Mouse (Mus musculus): Measurements from ENCODE around the gene Gtpbp3. TPM values are rescaled to one million over a fixed set of nuclear protein-coding genes. Genes with fewer than 3 reads are reported as not detected.
"Not testable (repeated sequence)": the region's sequence is repeated elsewhere in the genome, so short reads cannot be mapped to it uniquely, and the experiment has no call there.

The Gtpbp3 gene
- polyA plus RNA-seq, 1 experiment from 2014 or later: 12.0 TPM

DNA sequence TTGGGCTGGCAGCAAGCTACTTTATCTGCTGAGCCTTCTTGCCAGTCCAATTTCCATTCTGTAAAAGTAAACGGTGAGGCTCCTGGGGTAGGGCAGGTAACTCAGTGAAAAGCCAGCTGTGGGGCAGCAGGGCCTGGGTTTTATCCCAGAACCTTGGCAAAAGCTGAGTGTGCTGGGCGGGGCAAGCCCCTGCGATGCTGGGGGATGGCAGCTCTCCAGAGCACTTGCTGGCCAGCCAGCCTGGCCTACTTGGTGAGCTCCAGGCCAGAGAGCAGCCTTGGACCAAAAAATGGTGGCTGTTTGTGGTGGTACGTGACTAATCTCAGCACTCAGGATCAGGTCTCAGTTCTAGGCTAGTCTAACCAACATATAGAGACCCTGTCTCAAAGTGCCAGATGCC, 18.1 kb downstream of the Gtpbp3 start:
- Histone ChIP-seq H3K36me3 (no peaks in the 10 kb centered on the region), H3K9ac (no peak overlapping the region), H3K4me2 (no peak overlapping the region), H3K27ac (replicated peaks) (no peak overlapping the region), H3K4me3 (no peak overlapping the region), H3K9me3 (no peaks in the 10 kb centered on the region), H3K4me1 (replicated peaks) (peaks cover 12% of the 10 kb centered on the region), H3K27me3 (peaks cover 48% of the 10 kb centered on the region)
- no peak for ATAC-seq (ENCODE audit: low FRiP score, low read depth)
- 81% methylated on average over 4 of the region's 4 CpGs for WGBS

DNA sequence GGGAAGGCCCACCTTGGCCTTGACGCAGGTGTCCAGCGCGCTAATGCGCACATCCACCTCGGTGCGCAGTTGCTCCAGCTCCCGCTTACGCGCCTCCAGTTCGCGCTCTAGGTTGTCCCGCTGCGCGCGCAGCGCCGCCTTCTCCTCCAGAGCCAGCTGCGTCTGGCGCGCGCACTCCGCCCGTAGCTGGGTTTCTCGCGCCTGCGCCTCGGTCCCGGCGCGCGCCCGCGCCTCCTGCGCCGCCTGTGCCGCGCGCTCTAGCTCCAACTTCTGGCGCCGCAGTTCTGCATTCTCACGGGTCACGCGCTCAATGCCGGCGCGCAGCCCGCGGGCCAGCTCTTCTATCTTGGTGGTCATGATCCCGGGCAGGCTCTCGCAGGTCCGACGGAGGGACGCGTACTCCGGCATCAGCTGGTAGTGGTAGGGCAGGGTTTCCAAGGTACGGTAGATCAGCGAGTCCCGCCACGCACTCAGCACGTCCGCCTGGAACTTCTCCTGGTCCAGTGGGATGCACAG, 19.7 kb downstream of the Gtpbp3 start:
- peaks cover 12% of the 10 kb centered on the region for H3K4me1 ChIP-seq (replicated peaks)
- H3K4me3 ChIP-seq: peak overlapping the region; percentile 47
- WGBS: under 1% methylated on average over 59 of the region's 61 CpGs
- no peaks in the 10 kb centered on the region for H3K36me3 ChIP-seq
- H3K9ac ChIP-seq: peak overlapping the region; percentile 49
- peak overlapping the region; percentile 81 for H3K4me2 ChIP-seq
- H3K27me3 ChIP-seq: peaks cover 54% of the 10 kb centered on the region
- no peak overlapping the region for H3K27ac ChIP-seq (replicated peaks)
- no peaks in the 10 kb centered on the region for H3K9me3 ChIP-seq
- peak; percentile 86 for ATAC-seq (ENCODE audit: low FRiP score, low read depth)

DNA sequence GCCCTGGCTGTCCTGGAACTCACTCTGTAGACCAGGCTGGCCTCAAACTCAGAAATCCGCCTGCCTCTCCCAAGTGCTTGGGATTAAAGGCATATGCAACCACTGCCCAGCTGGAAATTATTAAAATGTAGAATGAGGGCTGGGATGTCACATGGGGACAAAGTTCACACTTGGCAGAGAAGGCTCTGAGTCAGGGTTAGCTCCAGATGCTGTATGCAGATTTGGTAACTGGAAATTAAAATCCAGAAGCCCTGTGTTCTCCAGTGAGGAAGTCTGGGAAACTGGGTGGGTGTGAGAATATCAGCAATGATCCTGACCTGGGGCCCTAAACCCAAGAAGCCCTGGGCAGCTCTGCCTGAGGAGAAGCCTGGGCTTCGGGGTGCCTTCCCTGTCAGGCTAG, 21.4 kb downstream of the Gtpbp3 start:
- H3K4me1 ChIP-seq (replicated peaks): peaks cover 12% of the 10 kb centered on the region
- H3K9me3 ChIP-seq: no peaks in the 10 kb centered on the region
- H3K27me3 ChIP-seq: peaks cover 54% of the 10 kb centered on the region
- 62% methylated on average over 2 of the region's 2 CpGs for WGBS
- H3K4me2 ChIP-seq: no peak overlapping the region
- H3K9ac ChIP-seq: no peak overlapping the region
- H3K36me3 ChIP-seq: no peaks in the 10 kb centered on the region
- ATAC-seq (ENCODE audit: low FRiP score, low read depth): no peak
- no peak overlapping the region for H3K27ac ChIP-seq (replicated peaks)
- no peak overlapping the region for H3K4me3 ChIP-seq

DNA sequence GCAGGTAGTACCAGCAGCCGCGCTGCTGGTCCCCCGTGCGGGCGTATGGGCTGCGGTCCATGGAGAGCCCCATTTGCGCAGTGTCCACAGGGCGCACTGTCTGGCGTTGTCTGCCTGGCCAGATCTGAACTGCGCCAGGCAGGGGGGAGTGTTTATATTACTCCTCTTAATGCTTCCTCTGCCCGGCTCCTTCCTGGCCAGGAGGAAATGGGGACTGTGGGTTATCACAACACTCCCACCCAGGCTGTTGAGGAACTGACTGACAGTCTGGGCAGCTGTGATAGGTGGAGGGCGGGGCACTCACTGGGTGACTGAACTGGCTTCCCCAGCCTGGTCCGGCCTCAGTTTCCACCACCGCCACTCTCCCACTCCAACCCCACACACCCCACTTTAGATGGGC, 23.7 kb downstream of the Gtpbp3 start, which contains the start of gene Plvap:
Plvap (minus strand) TSS at position 109 of the 400 bp plus-strand sequence.
- Histone ChIP-seq H3K27me3 (peaks cover 45% of the 10 kb centered on the region), H3K9ac (no peak within 1 kb of the TSS), H3K9me3 (no peaks in the 10 kb centered on the region), H3K4me1 (replicated peaks) (peaks cover 12% of the 10 kb centered on the region), H3K4me2 (no peak within 1 kb of the TSS), H3K4me3 (no peak within 1 kb of the TSS), H3K27ac (replicated peaks) (no peak within 1 kb of the TSS), H3K36me3 (no peaks in the 10 kb centered on the region)
- ATAC-seq (ENCODE audit: low FRiP score, low read depth): no peak
- WGBS: 76% methylated on average over 14 of the region's 14 CpGs

DNA sequence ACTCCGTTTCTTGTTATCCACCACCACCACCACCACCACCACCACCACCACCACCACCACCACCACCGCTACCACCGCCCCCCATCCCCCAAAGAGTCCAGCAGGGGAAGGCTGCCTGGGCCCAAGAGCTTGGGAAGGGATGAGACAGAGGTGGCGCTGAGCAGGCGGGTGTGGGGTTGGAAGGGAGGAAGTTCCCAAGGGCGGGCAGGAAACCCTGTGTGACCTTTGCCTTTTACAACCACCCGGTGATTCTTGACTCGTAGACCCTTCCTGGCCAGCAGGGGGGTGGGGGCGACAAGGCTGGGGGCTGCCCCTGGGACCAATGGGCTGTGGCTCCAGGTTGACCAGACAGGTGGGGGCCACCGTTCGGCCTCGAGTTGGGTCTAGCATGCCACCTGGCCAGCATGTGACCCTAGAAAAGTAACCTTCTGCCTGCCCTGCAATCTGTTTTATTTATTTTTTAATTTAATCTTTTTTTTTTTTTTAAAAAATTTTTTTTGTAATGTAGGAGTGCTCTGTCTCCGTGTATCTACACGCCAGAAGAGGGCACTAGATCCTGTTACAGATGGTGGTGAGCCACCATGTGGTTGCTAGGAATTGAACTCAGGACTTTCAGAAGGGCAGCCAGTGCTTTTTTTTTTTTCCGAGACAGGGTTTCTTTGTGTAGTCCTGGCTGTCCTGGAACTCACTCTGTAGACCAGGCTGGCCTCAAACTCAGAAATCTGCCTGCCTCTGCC, 25.3 kb downstream of the Gtpbp3 start:
- Histone ChIP-seq H3K4me2 (no peak overlapping the region), H3K27me3 (peaks cover 29% of the 10 kb centered on the region), H3K27ac (replicated peaks) (no peak overlapping the region), H3K9me3 (no peaks in the 10 kb centered on the region), H3K4me1 (replicated peaks) (0 out of 2 replicates have a peak, but pooled peaks cover 3% of the 10 kb centered on the region), H3K36me3 (no peaks in the 10 kb centered on the region), H3K4me3 (no peak overlapping the region), H3K9ac (no peak overlapping the region)
- 77% methylated on average over 15 of the region's 15 CpGs for WGBS
- ATAC-seq (ENCODE audit: low FRiP score, low read depth): no peak

DNA sequence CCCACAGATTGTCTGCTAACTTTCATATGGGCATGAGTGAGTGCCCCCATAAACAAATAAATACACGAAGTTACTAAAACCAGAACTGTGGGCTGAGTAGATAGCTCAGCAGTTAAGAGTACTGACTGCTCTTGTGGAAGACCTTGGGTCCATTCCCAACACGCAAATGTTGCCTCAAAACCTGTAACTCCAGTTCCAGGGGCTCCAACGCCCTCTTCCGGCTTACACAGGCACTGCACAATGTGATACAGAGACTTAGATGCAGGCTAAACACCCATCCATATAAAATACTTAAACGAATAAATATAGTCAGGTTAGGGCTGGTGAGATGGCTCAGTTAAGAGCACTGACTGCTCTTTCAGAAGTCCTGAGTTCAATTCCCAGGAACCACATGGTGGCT, 27.1 kb downstream of the Gtpbp3 start:
- H3K27ac ChIP-seq (replicated peaks): no peak overlapping the region
- 73% methylated on average over 5 of the region's 5 CpGs for WGBS
- H3K9me3 ChIP-seq: no peaks in the 10 kb centered on the region
- 0 out of 2 replicates have a peak, but pooled peaks cover 3% of the 10 kb centered on the region for H3K4me1 ChIP-seq (replicated peaks)
- H3K36me3 ChIP-seq: no peaks in the 10 kb centered on the region
- peaks cover 13% of the 10 kb centered on the region for H3K27me3 ChIP-seq
- no peak for ATAC-seq (ENCODE audit: low FRiP score, low read depth)
- H3K9ac ChIP-seq: no peak overlapping the region
- no peak overlapping the region for H3K4me3 ChIP-seq
- H3K4me2 ChIP-seq: no peak overlapping the region

DNA sequence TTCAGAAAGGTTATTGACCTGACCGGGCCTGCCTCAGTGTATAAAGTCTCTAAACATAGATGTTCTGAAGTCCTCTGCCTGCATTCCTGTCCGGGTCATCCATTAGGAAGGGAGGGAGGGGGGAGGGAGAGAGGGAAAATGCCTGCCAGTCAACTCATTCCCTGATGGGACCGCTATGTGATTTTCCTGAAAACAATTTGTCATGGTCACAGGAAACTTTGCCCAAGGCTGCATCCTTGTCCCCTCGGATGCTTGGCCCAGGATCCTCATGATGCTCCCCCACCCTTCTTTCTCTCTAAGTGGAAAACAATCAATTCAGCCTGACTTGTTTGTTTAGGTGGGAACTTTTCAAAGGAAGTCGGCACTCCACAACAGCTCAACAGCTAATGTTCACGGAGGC, 28.9 kb downstream of the Gtpbp3 start:
- Histone ChIP-seq H3K27ac (replicated peaks) (no peak overlapping the region), H3K4me3 (no peak overlapping the region), H3K4me1 (replicated peaks) (0 out of 2 replicates have a peak, but pooled peaks cover 3% of the 10 kb centered on the region), H3K9ac (no peak overlapping the region), H3K4me2 (no peak overlapping the region), H3K9me3 (no peaks in the 10 kb centered on the region), H3K27me3 (no peaks in the 10 kb centered on the region), H3K36me3 (no peaks in the 10 kb centered on the region)
- 7% methylated on average over 6 of the region's 6 CpGs for WGBS
- no peak for ATAC-seq (ENCODE audit: low FRiP score, low read depth)

DNA sequence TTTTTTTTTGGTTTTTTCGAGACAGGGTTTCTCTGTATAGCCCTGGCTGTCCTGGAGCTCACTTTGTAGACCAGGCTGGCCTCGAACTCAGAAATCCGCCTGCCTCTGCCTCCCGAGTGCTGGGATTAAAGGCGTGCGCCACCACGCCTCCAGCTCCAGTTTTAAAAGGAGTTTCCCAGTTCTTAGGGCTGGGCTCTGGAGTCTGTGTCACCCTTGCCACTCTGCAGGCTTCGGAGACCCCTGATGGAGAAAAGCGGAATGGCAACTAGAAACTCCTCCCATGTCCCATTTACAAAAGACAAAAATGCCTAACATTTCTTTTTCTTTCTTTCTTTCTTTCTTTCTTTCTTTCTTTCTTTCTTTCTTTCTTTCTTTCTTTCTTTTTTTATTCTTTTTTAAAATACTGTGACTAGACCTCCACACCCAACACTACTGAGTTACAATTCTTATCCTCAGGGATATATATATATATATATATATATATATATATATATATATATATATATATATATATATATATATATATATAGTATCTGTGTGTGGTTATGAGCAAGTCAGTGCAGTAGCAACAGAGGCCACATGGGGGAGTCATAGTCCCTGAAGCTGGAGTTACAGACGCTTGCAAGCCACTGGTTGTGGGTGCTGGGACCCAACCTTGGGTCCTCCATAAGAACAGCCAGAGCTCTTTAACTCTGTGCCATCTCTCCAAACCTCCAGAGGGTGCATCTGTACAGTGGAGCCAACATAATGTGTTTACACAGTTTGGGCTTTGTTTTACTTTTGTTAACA, 31.3 kb downstream of the Gtpbp3 start:
- H3K27ac ChIP-seq (replicated peaks); H3K36me3 ChIP-seq; H3K4me3 ChIP-seq; H3K4me2 ChIP-seq; H3K9ac ChIP-seq; H3K4me1 ChIP-seq (replicated peaks); H3K9me3 ChIP-seq; ATAC-seq (ENCODE audit: low FRiP score, low read depth): not testable (repeated sequence)
- WGBS: 44% methylated on average over 10 of the region's 10 CpGs
- peaks cover 10% of the 10 kb centered on the region for H3K27me3 ChIP-seq

DNA sequence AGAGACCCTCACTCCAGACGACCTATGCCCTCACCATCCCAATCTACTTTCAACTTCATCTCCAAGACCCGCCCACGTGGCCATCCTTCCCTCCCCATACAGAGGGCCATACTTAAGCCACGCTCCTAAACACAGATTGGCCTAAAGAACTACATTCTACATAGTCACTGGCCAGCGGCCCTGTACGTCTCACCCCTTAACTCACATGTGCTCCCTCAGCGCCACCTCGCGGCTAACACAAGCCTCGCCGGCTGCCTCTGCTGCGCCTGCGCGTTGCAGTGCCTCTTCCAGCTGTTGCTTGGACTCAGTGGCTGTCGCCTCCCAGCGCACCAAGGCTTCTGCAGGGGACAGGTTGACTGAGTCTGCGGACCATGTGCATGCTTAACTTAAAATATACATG, 33.7 kb downstream of the Gtpbp3 start:
- peak; percentile 90 for ATAC-seq (ENCODE audit: low FRiP score, low read depth)
- Histone ChIP-seq H3K27ac (replicated peaks) (no peak overlapping the region), H3K4me3 (no peak overlapping the region), H3K9me3 (no peaks in the 10 kb centered on the region), H3K4me1 (replicated peaks) (peaks cover 8% of the 10 kb centered on the region), H3K36me3 (no peaks in the 10 kb centered on the region), H3K9ac (no peak overlapping the region), H3K27me3 (peaks cover 31% of the 10 kb centered on the region), H3K4me2 (no peak overlapping the region; the same call in 1 of the 2 replicates)
- 5% methylated on average over 17 of the region's 17 CpGs for WGBS

DNA sequence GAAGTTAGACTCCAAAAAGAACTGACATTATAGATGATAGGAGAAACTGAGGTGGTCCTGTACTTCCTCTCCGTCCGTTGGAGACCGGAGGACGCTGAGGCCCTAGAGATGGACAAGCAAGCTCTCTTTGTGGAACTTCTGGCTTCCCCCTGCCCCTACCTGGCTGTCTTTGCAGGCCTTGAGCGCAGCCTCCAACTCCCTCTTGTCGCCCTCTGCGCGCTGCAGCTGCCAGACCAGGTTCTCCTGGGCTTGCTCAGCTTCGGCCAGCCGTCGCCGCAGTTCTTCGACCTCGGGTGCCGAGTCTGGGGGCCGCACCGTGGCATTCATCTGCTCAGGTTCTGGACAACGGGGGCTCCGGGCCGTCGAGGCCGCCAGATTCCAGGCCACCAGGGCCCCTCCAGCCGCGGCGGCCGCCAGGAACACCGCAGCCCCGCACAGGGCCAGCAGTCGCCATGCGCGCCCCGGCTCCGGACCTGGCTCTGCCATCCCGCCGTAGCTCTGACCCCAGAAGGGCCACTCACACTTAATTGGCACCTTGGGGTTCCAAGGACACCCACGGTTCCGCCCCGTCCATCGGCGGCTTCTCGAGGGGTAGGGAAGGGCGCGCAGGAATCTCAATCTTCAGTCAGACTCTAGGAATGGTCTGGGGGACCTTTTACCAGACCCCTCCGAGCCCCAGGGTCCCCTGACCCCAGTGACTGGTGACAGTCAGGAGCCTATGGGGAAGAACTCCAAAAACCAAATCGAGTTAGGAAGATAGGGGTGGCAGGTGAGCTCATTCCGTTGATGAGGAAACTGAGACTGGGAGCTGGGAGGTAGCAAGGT, 37.5 kb downstream of the Gtpbp3 start, which contains the start of gene Ccdc194:
Ccdc194 (minus strand) TSS at position 486 of the 825 bp plus-strand sequence.
- peaks cover 37% of the 10 kb centered on the region for H3K27me3 ChIP-seq

DNA sequence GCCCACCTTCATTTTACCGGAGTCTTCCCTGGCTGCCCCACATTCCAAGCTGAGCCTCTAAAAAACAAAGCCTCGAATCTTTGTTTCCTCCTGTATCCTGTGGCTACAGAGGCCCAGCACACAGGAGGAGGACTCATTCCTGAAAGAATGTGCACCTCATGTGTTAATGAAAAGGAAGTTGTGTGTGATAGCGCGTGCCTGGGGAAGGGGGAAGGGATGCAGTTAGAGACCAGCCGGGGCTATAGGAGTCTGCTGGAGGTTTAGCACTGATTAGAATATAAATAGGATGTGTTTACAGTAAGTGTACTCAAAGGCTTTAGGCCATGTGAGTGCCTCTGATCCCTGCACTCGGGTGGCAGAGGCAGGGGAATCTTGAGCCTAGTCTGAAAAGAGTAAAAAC, 38.4 kb downstream of the Gtpbp3 start:
- no peaks in the 10 kb centered on the region for H3K36me3 ChIP-seq
- H3K4me3 ChIP-seq: no peak overlapping the region
- H3K27me3 ChIP-seq: peaks cover 37% of the 10 kb centered on the region
- no peak for ATAC-seq (ENCODE audit: low FRiP score, low read depth)
- no peaks in the 10 kb centered on the region for H3K9me3 ChIP-seq
- H3K4me2 ChIP-seq: no peak overlapping the region
- WGBS: 7% methylated on average over 6 of the region's 6 CpGs
- peaks cover 6% of the 10 kb centered on the region for H3K4me1 ChIP-seq (replicated peaks)
- H3K9ac ChIP-seq: no peak overlapping the region
- H3K27ac ChIP-seq (replicated peaks): no peak overlapping the region

More for the DNA sequence above, 37.5 kb downstream of the Gtpbp3 start, which contains the start of gene Ccdc194:
- Histone ChIP-seq H3K4me3 (no peak within 1 kb of the TSS), H3K27ac (replicated peaks) (no peak within 1 kb of the TSS), H3K9me3 (no peaks in the 10 kb centered on the region), H3K36me3 (no peaks in the 10 kb centered on the region), H3K4me1 (replicated peaks) (peaks cover 6% of the 10 kb centered on the region), H3K9ac (0 out of 2 replicates have a peak within 1 kb of the TSS, but pooled peaks have one; percentile 10), H3K4me2 (peak within 1 kb of the TSS; percentile 15; the same call in 1 of the 2 replicates)
- ATAC-seq (ENCODE audit: low FRiP score, low read depth): no peak
- WGBS: 8% methylated on average over 45 of the region's 46 CpGs

Data from hindbrain, embryonic 15.5 days (tissue).